Mouse (Mus musculus): ENCODE measurements around the gene Tgm1. TPM values are rescaled to one million over a fixed set of nuclear protein-coding genes. Genes with fewer than 3 reads are reported as not detected.

Gene Tgm1
- 1.9 and 2.8 TPM in 2 replicates for total RNA-seq (2017)

GRCm38 (mm10) chr14:55713729-55714122 lies at the start of gene Tgm1:
Gene Tgm1, minus strand, starts transcription at chr14:55713926.
- no peak; the same call in none of the 2 replicates for ATAC-seq (replicated peaks; ENCODE audit: low read depth, poor library complexity, severe bottlenecking)

- no peak for ATAC-seq (replicated peaks; ENCODE audit: low read depth, poor library complexity, severe bottlenecking)
These were observed 49.4 kb upstream of the Tgm1 start for GRCm38 (mm10) chr14:55763166-55763565.

- 0 out of 2 replicates have a peak, but pooled peaks have one; percentile 9 for ATAC-seq (replicated peaks; ENCODE audit: low read depth, poor library complexity, severe bottlenecking)
These were observed 48.5 kb upstream of the Tgm1 start for GRCm38 (mm10) chr14:55762001-55762821.

- ATAC-seq (replicated peaks; ENCODE audit: low read depth, poor library complexity, severe bottlenecking), result no peak
These were observed 47.4 kb upstream of the Tgm1 start, which contains the start of gene Ltb4r2 for GRCm38 (mm10) chr14:55761163-55761562. Gene Ltb4r2, plus strand, starts transcription at chr14:55761428.

GRCm38 (mm10) chr14:55760156-55760555 lies 46.4 kb upstream of the Tgm1 start:
- ATAC-seq (replicated peaks; ENCODE audit: low read depth, poor library complexity, severe bottlenecking), result 0 out of 2 replicates have a peak, but pooled peaks have one; percentile 19

- ATAC-seq (replicated peaks; ENCODE audit: low read depth, poor library complexity, severe bottlenecking), result peak; percentile 64
These were observed 44.6 kb upstream of the Tgm1 start, which contains the start of gene Cideb for GRCm38 (mm10) chr14:55758363-55758784. Gene Cideb, minus strand, starts transcription at chr14:55758458.

GRCm38 (mm10) chr14:55757566-55757965 lies 43.8 kb upstream of the Tgm1 start:
- no peak for ATAC-seq (replicated peaks; ENCODE audit: low read depth, poor library complexity, severe bottlenecking)

GRCm38 (mm10) chr14:55747051-55747847 lies 33.5 kb upstream of the Tgm1 start:
- no peak for ATAC-seq (replicated peaks; ENCODE audit: low read depth, poor library complexity, severe bottlenecking)

GRCm38 (mm10) chr14:55745861-55746237 lies 32.1 kb upstream of the Tgm1 start:
- ATAC-seq (replicated peaks; ENCODE audit: low read depth, poor library complexity, severe bottlenecking), result no peak

- ATAC-seq (replicated peaks; ENCODE audit: low read depth, poor library complexity, severe bottlenecking), result peak; percentile 81
These were observed 31.6 kb upstream of the Tgm1 start, which contains the start of the genes Dhrs1 and Nop9 for GRCm38 (mm10) chr14:55745180-55745860. Gene Dhrs1, minus strand, starts transcription at chr14:55745690. Gene Nop9, plus strand, starts transcription at chr14:55745693.

GRCm38 (mm10) chr14:55743711-55744110 lies 30.0 kb upstream of the Tgm1 start:
- peak; percentile 78 for ATAC-seq (replicated peaks; ENCODE audit: low read depth, poor library complexity, severe bottlenecking)

GRCm38 (mm10) chr14:55737086-55737687 lies 23.5 kb upstream of the Tgm1 start:
- ATAC-seq (replicated peaks; ENCODE audit: low read depth, poor library complexity, severe bottlenecking), result 0 out of 2 replicates have a peak, but pooled peaks have one; percentile 22

GRCm38 (mm10) chr14:55735758-55736157 lies 22.0 kb upstream of the Tgm1 start:
- ATAC-seq (replicated peaks; ENCODE audit: low read depth, poor library complexity, severe bottlenecking), result 0 out of 2 replicates have a peak, but pooled peaks have one; percentile 5

GRCm38 (mm10) chr14:55735334-55735733 lies 21.6 kb upstream of the Tgm1 start:
- no peak for ATAC-seq (replicated peaks; ENCODE audit: low read depth, poor library complexity, severe bottlenecking)

GRCm38 (mm10) chr14:55734869-55735268 lies 21.1 kb upstream of the Tgm1 start:
- no peak for ATAC-seq (replicated peaks; ENCODE audit: low read depth, poor library complexity, severe bottlenecking)

- no peak for ATAC-seq (replicated peaks; ENCODE audit: low read depth, poor library complexity, severe bottlenecking)
These were observed 20.2 kb upstream of the Tgm1 start for GRCm38 (mm10) chr14:55733889-55734288.

- no peak for ATAC-seq (replicated peaks; ENCODE audit: low read depth, poor library complexity, severe bottlenecking)
These were observed 16.9 kb upstream of the Tgm1 start for GRCm38 (mm10) chr14:55730531-55731032.

GRCm38 (mm10) chr14:55730116-55730515 lies 16.4 kb upstream of the Tgm1 start:
- no peak for ATAC-seq (replicated peaks; ENCODE audit: low read depth, poor library complexity, severe bottlenecking)
